Mouse (Mus musculus): ENCODE data around the gene Foxn3. TPM values are rescaled to one million over a fixed set of nuclear protein-coding genes. Genes with fewer than 3 reads are reported as not detected.

The Foxn3 gene
- total RNA-seq, 2 experiments from 2014 or later = 55.7 to 59.4 TPM

DNA sequence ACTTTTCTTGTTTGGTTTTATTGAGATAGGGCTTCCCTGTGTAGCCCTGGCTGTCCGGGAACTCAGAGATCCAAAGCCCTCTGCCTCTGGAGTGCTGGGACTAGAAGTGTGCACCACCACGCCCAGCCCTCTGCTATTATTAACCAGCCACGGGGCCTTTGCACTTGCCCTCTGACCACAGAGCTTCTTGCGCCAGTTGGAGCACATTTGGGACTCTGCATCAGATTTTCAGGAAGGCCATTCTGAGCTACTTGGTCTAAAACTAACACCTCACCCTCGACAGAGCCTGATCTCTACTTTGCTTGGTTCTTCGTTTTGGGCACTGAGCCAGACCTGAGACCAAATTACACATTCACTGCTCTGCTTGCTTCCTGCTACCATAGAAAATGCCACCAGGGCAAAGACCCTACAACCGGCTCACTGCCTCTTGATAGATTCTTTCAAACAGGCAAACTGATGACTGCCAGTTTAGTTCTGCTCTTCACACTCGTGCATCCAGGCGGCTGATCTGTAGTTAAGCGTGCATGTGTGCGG is 301.2 kb downstream of the Foxn3 start:
- DNase-seq (ENCODE audit: low spot score in 2 of 2) = no peak

DNA sequence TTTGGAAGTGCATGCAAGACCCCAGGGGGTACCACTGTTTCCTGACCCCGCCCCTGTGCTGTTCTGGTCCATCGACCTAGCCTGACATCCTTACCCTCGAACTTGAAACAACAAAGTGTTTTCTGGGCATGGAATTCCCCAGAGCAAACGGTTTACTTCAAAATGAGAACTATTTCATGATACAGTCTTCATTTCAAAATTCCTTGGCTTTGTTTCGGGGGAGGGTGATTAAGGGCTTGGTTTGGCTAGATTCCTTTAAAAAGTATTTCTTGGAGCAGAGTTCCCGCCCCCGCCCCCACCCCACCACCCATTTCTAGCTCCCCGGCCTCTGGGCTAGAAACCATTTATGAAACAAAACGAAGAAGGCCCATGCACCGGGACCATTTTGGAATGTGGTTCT is 303.2 kb downstream of the Foxn3 start:
- no peak for DNase-seq (ENCODE audit: low spot score in 2 of 2)

- DNase-seq (ENCODE audit: low spot score in 2 of 2) = no peak
These were observed 305.8 kb downstream of the Foxn3 start for GRCm38 (mm10) chr12:99257570-99257969.

GRCm38 (mm10) chr12:99256997-99257396 is 306.4 kb downstream of the Foxn3 start:
- DNase-seq (ENCODE audit: low spot score in 2 of 2) = no peak

DNA sequence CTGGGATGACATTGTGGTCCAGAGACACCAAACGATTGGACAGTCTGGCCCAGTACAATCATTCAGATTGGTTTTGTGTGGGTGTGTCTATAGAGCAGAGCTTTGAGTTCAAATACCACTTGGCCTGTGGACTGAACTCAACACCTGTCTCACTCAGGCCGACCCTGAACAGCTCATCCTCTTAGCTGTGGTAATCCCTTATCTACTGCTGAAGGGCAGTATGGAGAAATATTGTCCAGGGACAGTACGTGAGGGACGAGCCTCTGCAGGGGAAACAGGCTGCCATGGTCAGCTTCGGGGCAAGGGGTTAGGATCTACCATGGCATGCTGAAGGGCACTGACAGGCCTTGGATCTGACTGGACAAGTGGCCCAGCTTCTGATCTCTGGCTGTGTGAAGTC is 306.9 kb downstream of the Foxn3 start:
- no peak for DNase-seq (ENCODE audit: low spot score in 2 of 2)

DNA sequence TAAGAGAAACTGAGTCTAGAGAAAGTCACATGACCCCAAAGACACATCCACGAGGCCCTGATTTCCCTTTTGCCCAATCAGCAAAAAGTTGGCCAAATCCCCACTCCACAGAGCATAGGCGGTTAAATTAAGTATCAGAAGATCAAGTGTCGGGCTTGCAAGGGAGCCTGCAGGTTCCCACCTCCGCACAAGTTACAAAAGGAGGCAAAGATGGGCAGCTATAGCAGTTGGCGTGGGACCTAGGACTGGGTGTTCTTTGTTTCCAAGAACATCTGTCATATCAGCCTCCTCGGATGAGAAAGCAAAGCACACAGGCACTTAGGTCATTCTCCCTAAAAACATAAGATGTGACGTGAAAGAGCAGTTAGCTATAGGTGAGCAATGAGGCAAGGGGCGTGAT is 308.9 kb downstream of the Foxn3 start:
- no peak for DNase-seq (ENCODE audit: low spot score in 2 of 2)

DNA sequence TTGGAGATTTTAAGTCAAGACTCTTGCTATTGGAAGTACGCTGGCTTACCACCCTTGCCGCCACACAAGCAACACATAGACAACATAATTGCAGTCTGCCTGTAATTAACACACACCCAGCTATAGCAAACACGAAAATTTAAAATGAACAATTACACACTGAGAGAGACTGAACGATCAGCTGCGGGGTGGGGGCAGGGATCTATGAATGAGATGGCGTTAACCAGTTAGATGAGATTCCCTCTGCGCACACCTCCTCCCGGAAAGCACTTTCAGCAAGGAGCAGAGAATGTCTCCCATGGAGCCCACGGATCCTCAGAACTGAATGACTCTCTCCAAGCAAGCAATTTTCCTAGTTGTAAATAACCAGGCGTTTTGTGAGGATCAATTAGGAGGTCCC is 309.8 kb downstream of the Foxn3 start:
- no peak for DNase-seq (ENCODE audit: low spot score in 2 of 2)

DNA sequence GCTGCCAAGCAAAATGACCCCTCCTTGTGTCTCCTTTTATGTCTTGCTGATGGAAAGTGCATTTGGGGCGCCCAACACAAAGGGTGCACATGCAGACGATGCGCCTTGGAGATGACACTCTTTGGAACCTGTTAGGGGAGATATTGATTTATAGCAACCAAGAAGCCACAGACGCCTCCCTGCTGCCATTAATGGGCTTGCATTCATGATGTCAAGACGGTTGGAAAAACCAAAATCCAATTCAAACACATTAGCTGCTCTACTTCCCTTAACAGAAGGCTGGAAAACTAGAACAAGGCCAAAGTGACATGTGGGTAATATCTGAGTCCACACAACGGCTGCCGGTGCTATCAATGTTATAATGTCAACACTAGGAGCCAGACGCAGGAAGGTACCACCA is 314.8 kb downstream of the Foxn3 start:
- no peak for DNase-seq (ENCODE audit: low spot score in 2 of 2)

GRCm38 (mm10) chr12:99247939-99248338 is 315.4 kb downstream of the Foxn3 start:
- DNase-seq (ENCODE audit: low spot score in 2 of 2) = no peak

DNA sequence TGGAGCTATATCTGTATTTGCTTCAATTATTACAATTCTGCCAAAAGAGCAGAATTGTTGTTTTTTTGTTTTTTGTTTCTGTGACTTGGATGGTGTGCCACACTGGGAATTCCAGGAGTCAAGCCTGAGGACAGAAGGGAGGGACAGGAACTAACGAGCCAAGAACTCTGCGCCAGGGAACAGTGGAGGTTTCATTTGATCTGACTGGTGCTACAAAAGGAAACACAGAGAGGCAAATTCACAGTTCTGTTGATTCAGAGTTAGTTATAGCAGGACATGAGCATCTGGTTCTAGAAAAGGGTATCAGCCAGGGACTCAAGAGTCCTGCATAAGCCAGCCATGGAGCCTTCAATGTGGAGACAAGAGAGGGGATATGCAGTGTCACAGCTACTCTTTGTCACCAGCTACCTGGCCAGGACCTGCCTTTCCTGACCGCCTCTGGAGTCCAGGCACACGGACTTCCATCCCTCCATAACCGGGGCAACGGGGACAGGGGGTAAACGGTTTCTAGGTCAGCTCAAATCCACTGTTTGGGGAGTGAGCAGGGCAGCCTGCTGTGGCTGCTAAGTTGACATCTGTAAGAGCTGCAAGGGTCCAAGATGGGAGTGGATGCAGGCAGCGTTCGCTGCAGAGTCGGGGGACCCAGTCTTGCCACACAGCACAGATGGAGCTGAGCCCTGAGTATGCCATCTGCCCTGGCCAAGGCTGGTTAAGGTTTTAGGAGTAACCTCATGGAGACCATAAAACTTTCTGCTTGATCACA is 316.2 kb downstream of the Foxn3 start:
- no peak for DNase-seq (ENCODE audit: low spot score in 2 of 2)

- DNase-seq (ENCODE audit: low spot score in 2 of 2) = no peak
These were observed 318.7 kb downstream of the Foxn3 start for GRCm38 (mm10) chr12:99244673-99245072.

DNA sequence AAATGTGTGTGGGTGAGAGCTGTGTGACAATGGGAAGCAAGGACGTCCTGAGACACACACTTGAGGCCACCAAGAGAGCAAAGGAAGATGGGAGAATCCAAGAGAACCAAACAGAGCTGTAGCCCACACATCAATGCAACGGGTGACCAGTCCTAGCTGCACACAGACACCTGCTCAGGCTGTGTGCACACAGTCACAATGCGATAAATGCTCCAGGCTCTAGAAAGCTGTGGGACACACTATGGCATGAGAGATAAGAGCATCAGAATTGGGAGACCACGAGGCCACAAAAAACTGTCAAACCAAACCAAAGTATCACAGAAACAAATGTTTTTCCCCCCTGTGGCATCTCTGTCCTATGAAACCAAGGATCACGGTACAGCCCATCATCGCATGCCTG is 319.1 kb downstream of the Foxn3 start:
- no peak for DNase-seq (ENCODE audit: low spot score in 2 of 2)

DNA sequence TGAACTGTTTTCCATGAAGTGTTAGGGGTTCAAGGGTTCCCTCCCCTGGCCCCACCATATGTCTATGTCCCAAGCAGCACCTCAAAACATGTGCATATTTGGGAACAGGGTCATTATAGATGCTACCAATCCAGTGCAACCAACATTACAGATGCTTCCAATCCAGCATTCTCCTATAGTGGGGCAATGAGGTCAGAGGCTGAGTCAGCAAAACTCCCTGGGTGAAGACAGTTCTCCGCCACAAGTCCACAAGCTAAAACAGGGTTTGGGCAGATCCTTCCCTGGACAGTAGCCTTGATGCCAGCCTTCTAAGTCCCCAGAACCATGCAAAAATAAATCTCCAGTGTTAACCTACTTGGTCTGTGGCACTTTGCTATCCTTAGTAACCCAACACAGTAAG is 320.1 kb downstream of the Foxn3 start:
- no peak for DNase-seq (ENCODE audit: low spot score in 2 of 2)

DNA sequence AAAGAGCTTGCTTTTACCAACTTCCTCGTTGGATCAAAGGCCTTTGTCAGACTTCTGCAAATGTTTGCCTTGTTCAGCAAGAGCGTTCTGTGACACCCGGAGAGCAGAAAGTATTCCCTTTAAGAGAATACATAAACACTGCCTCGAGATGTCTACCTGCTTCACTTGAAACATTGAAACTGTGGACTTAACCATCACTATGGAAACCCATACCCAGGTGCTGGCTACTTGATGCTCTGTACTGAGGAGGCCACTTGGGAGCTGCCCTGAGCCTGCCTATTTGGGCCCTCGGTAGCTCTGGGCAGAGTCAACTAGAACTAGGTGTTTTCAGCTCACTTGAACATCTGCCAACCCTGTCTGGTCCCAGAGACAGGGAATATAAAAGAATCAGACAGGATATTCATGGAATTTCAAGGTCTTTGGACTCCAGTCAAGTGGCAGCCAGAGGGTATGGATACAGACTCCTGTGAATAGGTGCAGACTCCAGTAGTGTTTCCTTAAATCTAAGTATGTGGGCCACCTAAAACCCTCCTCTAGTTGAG is 323.1 kb downstream of the Foxn3 start:
- no peak for DNase-seq (ENCODE audit: low spot score in 2 of 2)

GRCm38 (mm10) chr12:99239735-99240134 is 323.6 kb downstream of the Foxn3 start:
- DNase-seq (ENCODE audit: low spot score in 2 of 2) = no peak

DNA sequence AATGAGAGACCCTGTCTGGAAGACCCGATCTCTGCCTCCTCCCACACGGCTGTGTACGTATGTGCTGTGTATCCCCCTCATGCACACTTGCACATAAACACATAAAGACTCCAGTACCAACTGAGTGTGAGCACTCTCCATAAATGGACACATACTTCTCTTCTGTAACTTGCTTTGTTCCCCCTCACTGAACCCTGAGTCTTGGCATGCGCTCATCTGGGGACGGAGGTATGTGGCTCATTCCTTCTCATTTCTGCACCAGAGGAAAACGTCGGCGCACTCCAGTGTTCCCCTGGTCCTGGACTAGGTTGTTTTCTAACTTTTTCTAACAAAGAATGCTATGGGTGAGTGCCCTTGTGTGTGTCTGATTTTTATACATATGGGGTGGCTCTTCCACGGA is 325.9 kb downstream of the Foxn3 start:
- no peak for DNase-seq (ENCODE audit: low spot score in 2 of 2)

DNA sequence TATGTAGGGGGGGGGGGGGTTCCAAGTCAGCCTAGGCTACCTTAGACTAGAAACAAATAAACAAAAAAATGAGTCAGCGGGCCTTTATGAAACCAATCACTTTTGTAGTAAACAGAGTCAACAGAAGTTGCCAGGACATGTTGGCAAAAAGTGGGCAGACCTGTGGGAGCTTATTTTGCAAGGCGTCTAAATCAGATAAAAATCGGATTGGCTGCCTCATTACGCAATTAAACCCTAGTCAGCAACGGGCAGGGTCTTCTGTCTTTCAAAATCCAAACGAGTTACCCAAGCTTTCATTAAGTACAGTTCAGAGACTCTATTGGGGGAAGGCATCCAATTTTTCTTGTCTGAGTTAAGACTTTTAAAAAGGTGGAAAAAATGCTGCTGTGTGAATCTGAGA is 329.0 kb downstream of the Foxn3 start:
- DNase-seq (ENCODE audit: low spot score in 2 of 2) = no peak

DNA sequence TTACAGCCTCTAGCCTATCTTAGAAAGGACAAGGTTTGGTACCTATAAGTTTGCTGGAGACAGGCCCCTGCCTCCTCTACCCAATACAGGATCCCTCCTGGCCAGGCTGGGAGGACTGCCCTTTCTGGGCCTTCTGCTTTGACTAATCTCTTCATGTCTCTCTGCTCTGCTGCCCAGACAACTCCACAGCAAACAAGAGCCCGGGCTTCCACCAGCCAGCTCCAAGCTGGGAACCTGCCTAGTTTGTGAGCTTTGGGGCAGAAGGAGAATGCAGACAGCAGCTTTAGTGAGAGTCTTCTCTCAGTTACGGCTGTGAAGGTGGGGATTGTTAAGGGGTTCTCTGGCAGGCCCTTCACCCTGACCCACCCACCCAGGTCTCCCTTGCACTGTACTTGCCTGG is 330.0 kb downstream of the Foxn3 start:
- DNase-seq (ENCODE audit: low spot score in 2 of 2) = no peak

GRCm38 (mm10) chr12:99232478-99232877 is 330.9 kb downstream of the Foxn3 start:
- no peak for DNase-seq (ENCODE audit: low spot score in 2 of 2)

GRCm38 (mm10) chr12:99231321-99231720 is 332.1 kb downstream of the Foxn3 start:
- DNase-seq (ENCODE audit: low spot score in 2 of 2) = no peak

DNA sequence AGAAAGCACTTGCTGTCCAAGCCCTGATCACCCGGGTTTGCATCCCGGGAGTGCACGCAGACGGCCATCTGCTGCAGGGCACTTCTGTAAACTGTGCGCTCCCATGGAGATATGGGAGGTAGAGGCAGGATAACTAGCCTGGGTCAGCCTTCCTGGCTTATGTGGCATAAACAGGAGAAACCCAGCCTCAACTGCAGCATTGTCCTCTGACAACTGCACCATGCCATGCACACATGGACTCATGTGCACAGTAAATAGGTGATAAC is 332.7 kb downstream of the Foxn3 start:
- DNase-seq (ENCODE audit: low spot score in 2 of 2) = no peak

DNA sequence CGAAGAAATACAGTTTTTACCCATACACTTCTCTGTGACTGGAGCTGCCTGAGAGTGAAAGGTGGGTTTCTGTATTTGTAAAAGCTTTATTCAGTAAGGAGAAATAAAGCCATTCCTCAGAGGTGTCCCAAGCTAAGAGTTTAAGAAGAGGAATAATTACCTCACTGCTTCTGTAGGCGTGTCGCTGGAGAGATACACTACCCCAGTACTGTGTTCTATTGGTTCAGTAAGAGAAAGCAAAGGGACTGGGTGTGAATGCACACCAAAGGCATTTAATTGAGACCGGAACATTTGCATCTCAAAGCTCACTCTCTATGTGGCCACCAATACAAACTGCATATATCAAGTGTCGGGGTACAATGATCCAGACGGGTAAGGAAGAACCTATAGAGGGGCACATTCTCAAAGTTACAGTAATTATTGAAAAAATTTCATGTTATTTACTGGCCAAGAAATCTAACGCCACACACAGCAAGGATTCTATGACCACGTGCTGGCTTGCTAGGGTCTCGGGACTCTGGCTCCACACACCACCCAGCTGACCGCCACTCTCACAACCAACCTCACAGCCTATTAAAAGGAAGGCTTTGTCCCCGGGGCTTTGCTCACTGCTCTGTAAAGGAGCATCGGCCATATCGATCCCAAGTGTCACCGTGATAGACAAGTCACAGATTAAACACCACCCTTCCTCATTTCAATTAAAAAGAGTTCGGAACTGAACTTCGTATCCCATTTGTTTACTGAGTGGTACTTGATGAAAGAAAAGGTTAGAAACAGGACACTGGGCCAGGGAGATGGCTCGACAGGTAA is 333.2 kb downstream of the Foxn3 start:
- no peak for DNase-seq (ENCODE audit: low spot score in 2 of 2)
